Mouse (Mus musculus): Measurements from ENCODE around the gene Borcs8.

GRCm38 (mm10) chr8:70170748-70171147 lies 31.4 kb downstream of the Borcs8 start:
- TF ChIP-seq GATA1 (IDR thresholded peaks at IDR 0.05; ENCODE audit: low read length): no peak
- no peak for TF ChIP-seq TAL1 (IDR thresholded peaks at IDR 0.05; ENCODE audit: low read length)
